ENCODE assay signal across 9 mouse cellular contexts in genomic region chr7:73552054-73552750, GRCm38 (mm10). TPM values are rescaled to one million over a fixed set of nuclear protein-coding genes. Genes with fewer than 3 reads are reported as not detected.
A peak's percentile ranks its signal among the peaks of the same experiment; 100 is the strongest.
DNase-seq lines count a peak whose midpoint lies in the region; ATAC-seq lines count a peak whose summit lies in the region.
"Had no signal": no experiment of that assay in that cellular context is flagged by ENCODE, and none has a peak within 500 bp of the region (broad histone marks: within the 10 kb centered on the region; RNA-seq: fewer than 3 reads in every experiment).

No protein-coding gene starts in this region.

- H3K4me3 ChIP-seq in heart, embryonic 12.5 days = peak overlapping the region; percentile 19; the same call in 1 of the 2 replicates
- peak overlapping the region; percentile 99 for H3K4me3 ChIP-seq in megakaryocyte, embryonic 14.5 days (replicated peaks)

- H3K4me2 ChIP-seq in heart, embryonic 12.5 days = peak overlapping the region; percentile 48

- ATAC-seq in heart, embryonic 12.5 days (ENCODE audit: insufficient number of reproducible peaks, low FRiP score) = no peak
- peak; percentile 26 for ATAC-seq in activated CD4-positive, CD25-positive, alpha-beta regulatory T cell, adult 4 months
- peak; percentile 39 to 44; a peak in 2 of 4 replicates for ATAC-seq in hematopoietic stem cell, adult 5-6 weeks (replicated peaks in 1 of 2; ENCODE audit: insufficient read depth in 1 of 2, low FRiP score in 2 of 2, low TSS enrichment in 1 of 2, low read depth in 1 of 2, poor library complexity in 2 of 2, severe bottlenecking in 2 of 2)
- ATAC-seq: Patski had no signal

- 73% methylated on average over 7 of the region's 7 CpGs for WGBS in heart, embryonic 12.5 days

- peaks cover 12% of the 10 kb centered on the region for H3K4me1 ChIP-seq in heart, embryonic 12.5 days (replicated peaks)
- peaks cover 36% of the 10 kb centered on the region for H3K4me1 ChIP-seq in megakaryocyte, embryonic 14.5 days

- intact Hi-C loops in heart, postnatal 14 days (cut with DNase I) = no loop called here

- no peak for DNase-seq in heart, postnatal 14 days
- no peak for DNase-seq in spleen, adult 12 weeks (ENCODE audit: low spot score)
- DNase-seq in urinary bladder, postnatal 14 days (ENCODE audit: low spot score) = no peak
- no peak for DNase-seq in left cerebral cortex, adult 8-10 months (ENCODE audit: low spot score in 2 of 2)

- no peak overlapping the region for H3K9ac ChIP-seq in heart, embryonic 12.5 days

- H3K27ac ChIP-seq in heart, embryonic 12.5 days (ENCODE audit: poor library complexity, severe bottlenecking) = no peak overlapping the region

- no peaks in the 10 kb centered on the region for H3K27me3 ChIP-seq in heart, embryonic 12.5 days (replicated peaks)
- no peaks in the 10 kb centered on the region for H3K27me3 ChIP-seq in megakaryocyte, embryonic 14.5 days (replicated peaks)
- H3K27me3 ChIP-seq: Patski had no signal

- H3K36me3 ChIP-seq in heart, embryonic 12.5 days = peaks cover 26% of the 10 kb centered on the region
- peaks cover 76% of the 10 kb centered on the region for H3K36me3 ChIP-seq in megakaryocyte, embryonic 14.5 days (replicated peaks; ENCODE audit: low read length)

- H3K9me3 ChIP-seq in heart, embryonic 12.5 days (replicated peaks) = no peaks in the 10 kb centered on the region
- H3K9me3 ChIP-seq in megakaryocyte, embryonic 14.5 days = no peaks in the 10 kb centered on the region

RNA-seq across cellular contexts. Expression of gene Chd2, which starts 10.6 kb away (rescaled TPM):
- polyA plus RNA-seq in heart, embryonic 12.5 days (2016; fragmentation: Nextera tagmentation; extraction: Ambion mirVana) = 48.5 and 50.4 TPM in 2 replicates
- 10 to 100 TPM; 46.4 to 56.0 TPM for total RNA-seq in heart, postnatal 14 days (2021)
- polyA plus RNA-seq in activated CD4-positive, CD25-positive, alpha-beta regulatory T cell, adult 4 months (2017; shearing (Covaris generic)) = 100 to 1,000 TPM; 136 to 151 TPM
- 193 and 245 TPM in 2 replicates for total RNA-seq in hematopoietic stem cell, adult 5-6 weeks (2017)
- polyA plus RNA-seq in megakaryocyte, embryonic 14.5 days (2012; ENCODE audit: insufficient read depth, low replicate concordance) = 3.1 and 38.7 TPM in 2 replicates
- 10 to 100 TPM; 45.2 to 57.4 (median 48.6) TPM for total RNA-seq in left cerebral cortex, adult 8-10 months (2022)
